Mouse (Mus musculus) spleen, postnatal 14 days (tissue): ENCODE measurements around the gene Edem3.

ENCODE experiments used
- DNase-seq, 2 experiments: peaks; one replicate each; pipeline ENCODE4 v3.0.0; 2021 to 2022; ENCODE audit warnings: low spot score in 2 of 2

Gene Edem3

DNA sequence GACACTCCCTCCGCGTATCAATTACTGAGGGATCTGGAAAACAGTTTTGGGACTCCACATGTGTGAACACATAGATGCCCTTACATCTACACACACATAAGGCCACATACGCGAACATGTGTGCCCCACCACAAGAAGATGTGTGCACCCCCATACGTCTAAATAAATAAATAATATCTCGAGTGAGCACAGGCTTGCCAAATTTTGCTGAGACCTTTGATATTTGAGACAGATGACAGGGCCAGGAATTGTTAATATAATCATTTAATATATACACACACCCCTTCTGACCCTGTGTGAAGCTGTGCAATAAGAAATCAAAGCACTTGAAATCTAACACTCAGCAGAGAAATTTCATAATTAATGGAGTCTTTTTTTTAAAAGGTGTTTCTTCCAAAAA, 109.2 kb downstream of the Edem3 start:
- no peak for DNase-seq
